Mouse (Mus musculus): ENCODE results near the gene Mcm5.

- no peak for TF ChIP-seq CTCF (IDR thresholded peaks at IDR 0.05; ENCODE audit: low read depth)
- no peak for TF ChIP-seq EP300 (optimal IDR thresholded peaks at IDR 0.05)
These were observed 18.5 kb upstream of the Mcm5 start for GRCm38 (mm10) chr8:75090781-75091365.
